Mouse (Mus musculus) small intestine, adult 10 weeks (tissue): ENCODE results near the gene Gm28635. TPM values are rescaled to one million over a fixed set of nuclear protein-coding genes. Genes with fewer than 3 reads are reported as not detected.

ENCODE experiments used
- polyA plus RNA-seq: library from polyadenylated mRNA; stranded (reverse); fragments of 350-450 nt; fragmentation: Illumina TruSeq; extraction: RNeasy Lipid Tissue Mini Kit (QIAGEN cat#74804); gene quantifications from one replicate; pipeline ENCODE4 v1.2.3, GENCODE M21; 2014; ENCODE audit warnings: low replicate concordance

Gm28635 gene
- polyA plus RNA-seq = not detected

GRCm38 (mm10) chr2:84677968-84678880 lies at the start of gene Gm28635, which contains the start of gene Med19:
Gene Gm28635, minus strand, starts transcription at chr2:84678041.
Gene Med19, plus strand, starts transcription at chr2:84678402.

GRCm38 (mm10) chr2:84727172-84727858 lies 49.5 kb upstream of the Gm28635 start, which contains the start of gene Clp1:
Gene Clp1, minus strand, starts transcription at chr2:84727350.

GRCm38 (mm10) chr2:84714811-84715561 lies 37.1 kb upstream of the Gm28635 start, which contains the start of gene Zdhhc5:
Gene Zdhhc5, minus strand, starts transcription at chr2:84715180.

GRCm38 (mm10) chr2:84679016-84679415 lies 1.2 kb upstream of the Gm28635 start, which contains the start of gene Tmx2:
Gene Tmx2, minus strand, starts transcription at chr2:84679140.

GRCm38 (mm10) chr2:84670569-84670933 lies 7.3 kb downstream of the Gm28635 start, which contains the start of gene Selenoh:
Gene Selenoh, minus strand, starts transcription at chr2:84670770.

GRCm38 (mm10) chr2:84658806-84659205 lies 19.0 kb downstream of the Gm28635 start, which contains the start of gene Btbd18:
Gene Btbd18, plus strand, starts transcription at chr2:84659079.

GRCm38 (mm10) chr2:84650464-84651195 lies 27.2 kb downstream of the Gm28635 start, which contains the start of gene Ctnnd1:
Gene Ctnnd1, minus strand, starts transcription at chr2:84650765.

Other genes with a start within 250 kb of the Gm28635 start
- 36.9 TPM for gene Tfpi, start 201.3 kb downstream of the Gm28635 start, polyA plus RNA-seq
- 411 TPM for gene Ctnnd1, start 27.3 kb downstream of the Gm28635 start, polyA plus RNA-seq
- gene Btbd18, start 19.0 kb downstream of the Gm28635 start, polyA plus RNA-seq = not detected
- 10.8 TPM for gene Selenoh, start 7.3 kb downstream of the Gm28635 start, polyA plus RNA-seq
- gene Med19, start 361 bp upstream of the Gm28635 start, polyA plus RNA-seq = 51.2 TPM
- gene Tmx2, start 1.1 kb upstream of the Gm28635 start, polyA plus RNA-seq = 75.6 TPM
- gene Zdhhc5, start 37.1 kb upstream of the Gm28635 start, polyA plus RNA-seq = 88.7 TPM
- 24.1 TPM for gene Clp1, start 49.3 kb upstream of the Gm28635 start, polyA plus RNA-seq
- 0.63 TPM for gene Ypel4, start 56.0 kb upstream of the Gm28635 start, polyA plus RNA-seq
- not detected for gene Gm19426, start 65.6 kb upstream of the Gm28635 start, polyA plus RNA-seq
- gene Serping1, start 97.4 kb upstream of the Gm28635 start, polyA plus RNA-seq = 11.1 TPM
- gene Ube2l6, start 120.8 kb upstream of the Gm28635 start, polyA plus RNA-seq = 142 TPM
- not detected for gene Smtnl1, start 144.6 kb upstream of the Gm28635 start, polyA plus RNA-seq
- gene Timm10, start 149.0 kb upstream of the Gm28635 start, polyA plus RNA-seq = 0.74 TPM
- gene Slc43a1, start 160.8 kb upstream of the Gm28635 start, polyA plus RNA-seq = 0.45 TPM
- not detected for gene Rtn4rl2, start 208.7 kb upstream of the Gm28635 start, polyA plus RNA-seq